Mouse (Mus musculus): ENCODE data around the gene Palb2. TPM values are rescaled to one million over a fixed set of nuclear protein-coding genes. Genes with fewer than 3 reads are reported as not detected.

Palb2 gene
- 3.5 and 4.8 TPM in 2 replicates for polyA plus RNA-seq (2012; rRNA removed)

DNA sequence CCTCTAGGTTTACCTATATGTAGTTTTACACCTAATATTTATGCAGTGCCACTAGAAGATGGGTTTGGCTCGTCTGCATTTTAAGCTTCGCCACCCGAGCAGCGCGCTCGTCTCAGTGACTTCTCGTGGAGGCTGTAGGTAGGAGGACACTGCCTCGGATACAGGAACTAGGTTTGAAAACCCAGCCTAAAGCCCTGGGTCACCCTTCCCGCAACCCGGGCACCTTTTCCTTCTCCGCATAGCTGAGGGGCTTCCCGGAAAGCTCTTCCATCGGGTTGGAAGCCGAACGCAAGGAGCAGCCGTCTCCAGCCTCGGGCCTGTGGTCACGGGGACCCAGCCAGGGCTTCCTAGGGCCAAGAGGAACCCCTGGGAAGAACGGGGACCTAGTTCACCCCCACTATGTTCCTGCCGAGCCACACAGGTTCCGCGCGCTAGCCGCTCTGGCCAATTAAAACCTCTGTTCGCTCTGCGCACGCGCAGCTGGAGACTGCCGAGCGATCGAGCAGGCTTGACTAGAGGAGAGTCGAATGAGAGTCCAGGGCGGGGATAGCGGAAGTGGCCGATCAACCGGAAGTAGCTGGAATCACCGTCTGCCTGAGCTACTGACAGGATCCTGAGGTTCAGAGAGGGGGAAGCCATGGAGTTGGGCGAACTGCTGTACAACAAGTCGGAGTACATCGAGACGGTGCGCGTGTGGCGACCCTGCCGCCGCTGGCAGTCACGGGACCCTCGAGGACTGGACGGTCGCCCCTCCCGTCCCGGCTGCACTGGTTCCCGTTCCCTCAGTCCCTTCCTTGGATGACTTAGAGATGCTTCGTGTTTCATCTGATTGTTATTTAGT is at the start of gene Palb2, which contains the start of gene Dctn5:
Gene Palb2 (minus strand): TSS at position 489 of the 841 bp plus-strand sequence.
Gene Dctn5 (plus strand): TSS at position 545 of the 841 bp plus-strand sequence.
- Histone ChIP-seq H3K27ac (ENCODE audit: control insufficient read depth, insufficient read depth, low read depth, low read length) (peak within 1 kb of the TSS; percentile 82), H3K27me3 (ENCODE audit: control insufficient read depth, insufficient read depth, low read length) (no peaks in the 10 kb centered on the region), H3K4me3 (ENCODE audit: control insufficient read depth, low read depth, low read length) (peak within 1 kb of the TSS; percentile 92), H3K4me1 (ENCODE audit: control insufficient read depth, insufficient read depth, low read length) (peaks cover 3% of the 10 kb centered on the region; the same call in 1 of the 2 replicates), H3K36me3 (ENCODE audit: control insufficient read depth, insufficient read depth, low read length) (peaks cover under 1% of the 10 kb centered on the region)
- TF ChIP-seq CTCF (IDR thresholded peaks at IDR 0.05; ENCODE audit: control insufficient read depth, insufficient read depth, insufficient replicate concordance, low read depth, low read length) = no peak; the same call in 1 of the 2 replicates
- peak; percentile 74; the same call in 1 of the 2 replicates for TF ChIP-seq POLR2A (IDR thresholded peaks at IDR 0.05; ENCODE audit: control insufficient read depth, low read depth, low read length)

DNA sequence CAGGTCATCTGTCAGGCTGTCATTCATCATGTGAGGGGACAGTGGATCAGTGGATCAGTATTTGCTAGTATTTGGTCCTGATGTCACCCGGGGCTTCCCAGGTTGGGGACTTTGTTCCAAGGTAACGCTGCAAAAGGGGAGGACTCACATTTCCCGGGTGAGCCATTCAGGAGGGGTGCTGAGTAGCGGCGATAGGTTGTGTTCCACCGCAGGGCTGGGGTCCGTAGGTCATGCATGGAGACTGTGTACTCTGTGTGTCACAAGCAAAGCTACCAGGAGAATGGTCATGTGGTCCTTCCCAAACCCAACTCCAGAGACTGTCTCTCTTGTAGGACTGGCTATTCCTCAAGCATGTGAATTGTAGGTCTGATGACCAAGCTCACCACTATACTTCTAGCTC is 47.9 kb upstream of the Palb2 start:
- H3K27me3 ChIP-seq (ENCODE audit: control insufficient read depth, insufficient read depth, low read length) = no peaks in the 10 kb centered on the region
- H3K4me1 ChIP-seq (ENCODE audit: control insufficient read depth, insufficient read depth, low read length) = peaks cover 3% of the 10 kb centered on the region; the same call in 1 of the 2 replicates
- TF ChIP-seq CTCF (IDR thresholded peaks at IDR 0.05; ENCODE audit: control insufficient read depth, insufficient read depth, insufficient replicate concordance, low read depth, low read length) = no peak
- TF ChIP-seq POLR2A (IDR thresholded peaks at IDR 0.05; ENCODE audit: control insufficient read depth, low read depth, low read length) = no peak
- H3K27ac ChIP-seq (ENCODE audit: control insufficient read depth, insufficient read depth, low read depth, low read length) = no peak overlapping the region
- H3K36me3 ChIP-seq (ENCODE audit: control insufficient read depth, insufficient read depth, low read length) = no peaks in the 10 kb centered on the region
- no peak overlapping the region for H3K4me3 ChIP-seq (ENCODE audit: control insufficient read depth, low read depth, low read length)

DNA sequence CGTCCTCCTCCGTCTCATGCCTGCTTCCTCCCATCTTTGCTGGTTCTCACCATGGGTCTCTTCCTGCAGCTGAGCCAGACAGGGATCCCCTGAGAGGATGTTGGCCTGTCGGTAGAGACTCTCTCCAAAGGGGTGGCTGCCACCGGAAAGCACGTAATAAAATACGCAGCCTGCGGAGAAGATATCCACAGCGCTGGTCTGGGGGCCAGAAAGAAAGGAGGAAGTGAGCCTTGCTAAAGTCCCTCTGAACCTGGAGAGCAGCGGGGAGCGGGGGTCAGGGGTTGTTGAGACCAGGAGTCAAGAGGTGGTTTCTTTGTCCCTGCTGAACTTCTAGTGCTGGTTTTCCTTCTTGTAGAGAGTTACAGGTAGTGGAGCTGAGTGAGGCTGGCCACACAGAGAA is 38.8 kb upstream of the Palb2 start:
- Histone ChIP-seq H3K36me3 (ENCODE audit: control insufficient read depth, insufficient read depth, low read length) (0 out of 2 replicates have a peak, but pooled peaks cover 1% of the 10 kb centered on the region), H3K27ac (ENCODE audit: control insufficient read depth, insufficient read depth, low read depth, low read length) (no peak overlapping the region), H3K4me3 (ENCODE audit: control insufficient read depth, low read depth, low read length) (no peak overlapping the region), H3K27me3 (ENCODE audit: control insufficient read depth, insufficient read depth, low read length) (no peaks in the 10 kb centered on the region), H3K4me1 (ENCODE audit: control insufficient read depth, insufficient read depth, low read length) (no peaks in the 10 kb centered on the region)
- no peak for TF ChIP-seq POLR2A (IDR thresholded peaks at IDR 0.05; ENCODE audit: control insufficient read depth, low read depth, low read length)
- TF ChIP-seq CTCF (IDR thresholded peaks at IDR 0.05; ENCODE audit: control insufficient read depth, insufficient read depth, insufficient replicate concordance, low read depth, low read length) = no peak

DNA sequence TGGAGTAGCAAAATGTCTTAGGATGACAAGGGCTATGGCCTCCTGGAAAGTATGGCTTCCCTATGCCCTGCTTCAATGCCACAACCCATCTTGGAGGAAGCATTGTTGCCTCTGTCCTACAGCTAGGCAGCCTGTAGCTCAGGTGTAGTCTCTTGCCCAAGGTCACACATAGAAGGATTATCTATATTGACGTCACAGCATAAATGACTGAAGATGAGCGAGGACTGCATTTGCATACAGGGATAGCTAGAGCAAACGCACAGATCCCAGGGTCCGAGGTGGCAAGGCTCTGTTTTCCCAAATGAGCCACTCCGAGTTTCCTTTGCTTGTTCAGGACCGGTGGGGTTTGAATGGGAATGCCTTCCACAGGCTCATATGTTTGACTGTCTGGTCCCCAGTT is 37.9 kb upstream of the Palb2 start:
- TF ChIP-seq CTCF (IDR thresholded peaks at IDR 0.05; ENCODE audit: control insufficient read depth, insufficient read depth, insufficient replicate concordance, low read depth, low read length) (no peak), POLR2A (IDR thresholded peaks at IDR 0.05; ENCODE audit: control insufficient read depth, low read depth, low read length) (no peak)
- Histone ChIP-seq H3K4me3 (ENCODE audit: control insufficient read depth, low read depth, low read length) (no peak overlapping the region), H3K27me3 (ENCODE audit: control insufficient read depth, insufficient read depth, low read length) (no peaks in the 10 kb centered on the region), H3K36me3 (ENCODE audit: control insufficient read depth, insufficient read depth, low read length) (peaks cover 3% of the 10 kb centered on the region; the same call in 1 of the 2 replicates), H3K4me1 (ENCODE audit: control insufficient read depth, insufficient read depth, low read length) (no peaks in the 10 kb centered on the region), H3K27ac (ENCODE audit: control insufficient read depth, insufficient read depth, low read depth, low read length) (no peak overlapping the region)

DNA sequence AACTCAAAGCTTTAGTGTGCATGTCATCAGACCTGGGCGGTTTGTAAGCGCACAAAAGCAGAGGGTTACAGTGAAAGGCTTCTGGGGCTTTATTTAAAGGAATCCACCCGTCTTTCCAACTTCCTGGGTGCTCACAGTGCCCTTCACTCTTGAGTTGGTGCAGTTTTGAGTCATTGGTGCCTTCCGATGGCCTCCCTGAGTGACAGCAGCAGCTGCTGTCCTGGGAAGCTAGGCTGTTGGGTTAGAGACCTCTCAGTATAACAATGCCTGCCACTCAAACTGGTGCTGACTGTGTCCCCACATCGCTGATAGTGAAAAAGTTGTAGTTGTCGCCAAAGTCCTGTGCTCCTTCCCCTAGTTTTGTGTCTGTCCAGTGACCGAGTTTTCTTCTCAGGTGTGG is 34.4 kb upstream of the Palb2 start:
- Histone ChIP-seq H3K27me3 (ENCODE audit: control insufficient read depth, insufficient read depth, low read length) (no peaks in the 10 kb centered on the region), H3K4me1 (ENCODE audit: control insufficient read depth, insufficient read depth, low read length) (no peaks in the 10 kb centered on the region), H3K36me3 (ENCODE audit: control insufficient read depth, insufficient read depth, low read length) (peaks cover 3% of the 10 kb centered on the region), H3K4me3 (ENCODE audit: control insufficient read depth, low read depth, low read length) (no peak overlapping the region), H3K27ac (ENCODE audit: control insufficient read depth, insufficient read depth, low read depth, low read length) (no peak overlapping the region)
- TF ChIP-seq CTCF (IDR thresholded peaks at IDR 0.05; ENCODE audit: control insufficient read depth, insufficient read depth, insufficient replicate concordance, low read depth, low read length) (no peak), POLR2A (IDR thresholded peaks at IDR 0.05; ENCODE audit: control insufficient read depth, low read depth, low read length) (no peak)

DNA sequence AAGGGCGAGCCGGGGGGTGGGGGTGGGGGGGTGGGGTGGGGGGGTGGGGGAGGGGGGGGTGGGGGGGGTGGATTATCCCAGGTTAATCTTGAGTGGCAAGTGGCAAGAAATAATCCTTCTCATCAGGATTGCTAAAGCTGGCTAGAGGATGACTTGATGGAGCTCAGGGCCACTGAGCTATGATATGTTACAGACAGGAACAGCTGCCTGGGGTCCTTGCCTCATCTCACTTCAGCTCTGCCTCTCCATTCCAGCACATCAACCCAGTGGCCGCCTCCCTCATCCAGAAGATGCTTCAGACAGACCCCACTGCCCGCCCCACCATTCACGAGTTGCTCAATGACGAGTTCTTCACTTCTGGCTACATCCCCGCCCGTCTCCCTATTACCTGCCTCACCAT is 31.0 kb upstream of the Palb2 start:
- no peak for TF ChIP-seq CTCF (IDR thresholded peaks at IDR 0.05; ENCODE audit: control insufficient read depth, insufficient read depth, insufficient replicate concordance, low read depth, low read length)
- TF ChIP-seq POLR2A (IDR thresholded peaks at IDR 0.05; ENCODE audit: control insufficient read depth, low read depth, low read length) = no peak
- no peak overlapping the region for H3K4me3 ChIP-seq (ENCODE audit: control insufficient read depth, low read depth, low read length)
- peaks cover 10% of the 10 kb centered on the region for H3K4me1 ChIP-seq (ENCODE audit: control insufficient read depth, insufficient read depth, low read length)
- no peaks in the 10 kb centered on the region for H3K27me3 ChIP-seq (ENCODE audit: control insufficient read depth, insufficient read depth, low read length)
- no peak overlapping the region for H3K27ac ChIP-seq (ENCODE audit: control insufficient read depth, insufficient read depth, low read depth, low read length)
- H3K36me3 ChIP-seq (ENCODE audit: control insufficient read depth, insufficient read depth, low read length) = peaks cover 3% of the 10 kb centered on the region

DNA sequence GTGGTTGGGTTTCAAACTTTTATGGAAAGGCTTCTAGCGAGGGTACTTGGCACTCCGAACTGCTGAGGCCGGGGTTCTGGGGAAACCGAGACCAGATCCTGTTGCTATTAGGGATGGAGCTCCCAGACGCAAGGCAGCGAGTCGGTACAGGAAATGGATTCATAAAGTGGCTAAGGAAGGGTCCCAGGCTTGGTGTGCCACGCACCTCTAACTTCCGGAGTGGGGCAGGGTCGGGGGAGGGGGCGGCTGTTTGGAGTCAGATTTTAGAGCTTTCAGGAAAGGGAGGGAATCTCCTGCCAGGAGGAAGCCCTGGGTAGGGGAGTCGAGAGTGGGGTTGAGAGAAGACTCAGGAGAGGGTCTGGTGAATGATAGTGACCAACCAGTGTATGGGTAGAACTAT is 27.3 kb upstream of the Palb2 start:
- TF ChIP-seq POLR2A (IDR thresholded peaks at IDR 0.05; ENCODE audit: control insufficient read depth, low read depth, low read length) = no peak
- no peak for TF ChIP-seq CTCF (IDR thresholded peaks at IDR 0.05; ENCODE audit: control insufficient read depth, insufficient read depth, insufficient replicate concordance, low read depth, low read length)
- Histone ChIP-seq H3K4me3 (ENCODE audit: control insufficient read depth, low read depth, low read length) (peak overlapping the region; percentile 90), H3K27ac (ENCODE audit: control insufficient read depth, insufficient read depth, low read depth, low read length) (0 out of 2 replicates have a peak overlapping the region, but pooled peaks have one; percentile 23), H3K36me3 (ENCODE audit: control insufficient read depth, insufficient read depth, low read length) (no peaks in the 10 kb centered on the region; the same call in 1 of the 2 replicates), H3K4me1 (ENCODE audit: control insufficient read depth, insufficient read depth, low read length) (peaks cover 17% of the 10 kb centered on the region), H3K27me3 (ENCODE audit: control insufficient read depth, insufficient read depth, low read length) (no peaks in the 10 kb centered on the region)

Data from testis, adult 2 months (tissue).